8 mouse cellular contexts compared by ENCODE assay signal in the genomic region with DNA sequence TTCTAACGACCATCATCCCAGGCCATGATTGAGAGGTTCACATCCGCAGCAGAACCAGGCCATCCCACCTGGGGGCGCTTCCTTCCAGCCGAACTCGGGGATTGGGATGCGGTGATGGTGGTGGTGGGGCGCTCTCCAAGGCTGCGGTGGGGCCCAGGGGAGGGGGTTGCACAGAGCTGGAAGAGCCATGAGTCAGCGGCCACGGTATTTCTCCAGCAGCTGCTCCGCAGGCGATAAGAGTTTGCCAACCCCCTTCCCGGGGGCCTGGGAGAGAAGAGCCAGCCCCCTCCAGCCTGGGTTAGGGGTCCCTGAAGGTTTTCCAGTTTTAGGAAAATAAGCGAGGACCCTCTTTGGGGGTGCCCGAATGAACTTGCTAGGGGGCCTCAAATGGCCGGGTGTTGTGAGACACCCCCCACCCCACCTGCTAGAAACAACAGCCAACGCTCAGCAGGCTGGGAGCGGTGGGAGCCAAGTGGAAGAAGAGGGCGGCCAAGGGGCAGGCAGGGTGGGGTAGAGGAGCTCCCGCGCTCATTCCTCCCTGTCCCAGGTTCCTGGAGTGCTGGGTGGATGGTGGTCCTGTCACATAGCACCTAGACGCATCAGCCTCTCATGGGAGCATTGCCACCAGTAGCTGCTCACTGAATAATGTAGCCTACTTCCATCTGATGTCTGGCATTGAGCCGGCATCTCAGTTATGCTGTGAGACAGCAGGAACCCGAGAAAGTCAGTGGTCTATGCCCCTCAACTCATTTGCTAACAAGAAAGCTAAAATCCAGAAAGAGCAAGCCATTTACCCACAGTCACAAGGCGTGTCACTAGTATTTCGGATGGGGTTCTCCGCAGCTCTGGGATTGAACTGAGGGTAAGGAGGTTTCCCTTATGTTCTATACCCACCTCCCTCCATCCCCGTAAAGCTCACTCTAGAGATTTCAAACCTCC. TPM values are rescaled to one million over a fixed set of nuclear protein-coding genes. Genes with fewer than 3 reads are reported as not detected.
DNase-seq lines count a peak whose midpoint lies in the region; ATAC-seq lines count a peak whose summit lies in the region.

No protein-coding gene starts in this region.

- H3K9me3 ChIP-seq in hindbrain, embryonic 15.5 days, result no peaks in the 10 kb centered on the region
- no peaks in the 10 kb centered on the region for H3K9me3 ChIP-seq in liver, embryonic 12.5 days (replicated peaks)
- H3K9me3 ChIP-seq in neural tube, embryonic 12.5 days, result no peaks in the 10 kb centered on the region

- peak overlapping the region; percentile 86 for H3K27ac ChIP-seq in hindbrain, embryonic 15.5 days (replicated peaks)
- peak overlapping the region; percentile 70 for H3K27ac ChIP-seq in liver, embryonic 12.5 days
- H3K27ac ChIP-seq in neural tube, embryonic 12.5 days, result no peak overlapping the region

- 1% methylated on average over 28 of the region's 28 CpGs for WGBS in hindbrain, embryonic 15.5 days
- WGBS in liver, embryonic 12.5 days (ENCODE audit: insufficient replicate concordance), result 2% methylated on average over 28 of the region's 28 CpGs
- 2% methylated on average over 28 of the region's 28 CpGs for WGBS in neural tube, embryonic 12.5 days

- peak overlapping the region; percentile 52 for H3K4me3 ChIP-seq in hindbrain, embryonic 15.5 days
- peak overlapping the region; percentile 62 for H3K4me3 ChIP-seq in liver, embryonic 12.5 days
- peak overlapping the region; percentile 50 for H3K4me3 ChIP-seq in neural tube, embryonic 12.5 days

- peak overlapping the region; percentile 91 for H3K4me2 ChIP-seq in hindbrain, embryonic 15.5 days
- peak overlapping the region; percentile 89 for H3K4me2 ChIP-seq in liver, embryonic 12.5 days
- peak overlapping the region; percentile 94 for H3K4me2 ChIP-seq in neural tube, embryonic 12.5 days (replicated peaks)

- peak; percentile 72 for DNase-seq in ovary, adult 18-20 months (ENCODE audit: low spot score)
- no peak for DNase-seq in ovary, postnatal 10 days (ENCODE audit: low spot score)
- peak; percentile 77 to 85 for DNase-seq in cerebellum, postnatal 14 days
- peak; percentile 50 for DNase-seq in gastrocnemius, adult 18-20 months (ENCODE audit: low spot score)
- no peak for DNase-seq in spleen, postnatal 36 days (ENCODE audit: low spot score in 2 of 2)

- ATAC-seq in hindbrain, embryonic 15.5 days (ENCODE audit: low FRiP score, low read depth), result peak; percentile 16; the same call in 1 of the 2 replicates
- peak; percentile 16; the same call in 1 of the 2 replicates for ATAC-seq in liver, embryonic 12.5 days
- 0 out of 2 replicates have a peak, but pooled peaks have one; percentile 21 for ATAC-seq in neural tube, embryonic 12.5 days (ENCODE audit: low FRiP score, low read depth)

- peaks cover 21% of the 10 kb centered on the region for H3K4me1 ChIP-seq in hindbrain, embryonic 15.5 days (replicated peaks)
- H3K4me1 ChIP-seq in liver, embryonic 12.5 days, result peaks cover 33% of the 10 kb centered on the region
- peaks cover 19% of the 10 kb centered on the region for H3K4me1 ChIP-seq in neural tube, embryonic 12.5 days

- 0 out of 2 replicates have a peak, but pooled peaks cover 3% of the 10 kb centered on the region for H3K27me3 ChIP-seq in hindbrain, embryonic 15.5 days
- H3K27me3 ChIP-seq in liver, embryonic 12.5 days (replicated peaks), result peaks cover 18% of the 10 kb centered on the region; the same call in 1 of the 2 replicates
- peaks cover 5% of the 10 kb centered on the region; the same call in 1 of the 2 replicates for H3K27me3 ChIP-seq in neural tube, embryonic 12.5 days (replicated peaks)

- H3K9ac ChIP-seq in hindbrain, embryonic 15.5 days, result peak overlapping the region; percentile 64
- peak overlapping the region; percentile 67 for H3K9ac ChIP-seq in liver, embryonic 12.5 days
- H3K9ac ChIP-seq in neural tube, embryonic 12.5 days, result peak overlapping the region; percentile 69

- H3K36me3 ChIP-seq in hindbrain, embryonic 15.5 days, result no peaks in the 10 kb centered on the region
- H3K36me3 ChIP-seq in liver, embryonic 12.5 days, result no peaks in the 10 kb centered on the region
- no peaks in the 10 kb centered on the region for H3K36me3 ChIP-seq in neural tube, embryonic 12.5 days

RNA-seq across cellular contexts. Expression of a gene that starts 17.1 kb away (rescaled TPM):
- total RNA-seq in gastrocnemius, adult 18-20 months (2021), result 1 to 10 TPM; 3.0 to 4.5 TPM
- polyA plus RNA-seq in hindbrain, embryonic 15.5 days (2015; fragmentation: Nextera tagmentation; extraction: Ambion mirVana), result 2.2 and 2.9 TPM in 2 replicates
- polyA plus RNA-seq in liver, embryonic 12.5 days (2016; fragmentation: Nextera tagmentation; extraction: Ambion mirVana), result 1.9 and 2.3 TPM in 2 replicates
- 1.7 and 2.5 TPM in 2 replicates for polyA plus RNA-seq in neural tube, embryonic 12.5 days (2016; fragmentation: Nextera tagmentation; extraction: Ambion mirVana)

RNA-seq across cellular contexts. Expression of a gene that starts 31.6 kb away (rescaled TPM):
- 10 to 100 TPM; 29.0 to 32.7 TPM for total RNA-seq in gastrocnemius, adult 18-20 months (2021)
- polyA plus RNA-seq in hindbrain, embryonic 15.5 days (2015; fragmentation: Nextera tagmentation; extraction: Ambion mirVana), result 32.4 and 40.9 TPM in 2 replicates
- 46.9 and 48.8 TPM in 2 replicates for polyA plus RNA-seq in liver, embryonic 12.5 days (2016; fragmentation: Nextera tagmentation; extraction: Ambion mirVana)
- 36.0 and 41.6 TPM in 2 replicates for polyA plus RNA-seq in neural tube, embryonic 12.5 days (2016; fragmentation: Nextera tagmentation; extraction: Ambion mirVana)

Comparison
In these comparisons a context has a peak if more than half of its experiments do, and no peak if none do; other contexts are left out.
1. DNase-seq: peak in ovary, adult 18-20 months (single experiment), cerebellum, postnatal 14 days (2 of 2) and gastrocnemius, adult 18-20 months (single experiment); none in ovary, postnatal 10 days (single experiment) and spleen, postnatal 36 days (0 of 2).
2. Peak in every context shown above with its lines, with median percentiles within 50 percentile points of each other: ATAC-seq, H3K4me2 ChIP-seq, H3K4me3 ChIP-seq and H3K9ac ChIP-seq.